Mouse (Mus musculus) spleen, adult 18-20 months (tissue): Measurements from ENCODE around the gene Abi3bp.

ENCODE experiments used
- DNase-seq, 2 experiments: peaks; one replicate each; pipeline ENCODE4 v3.0.0; 2022; ENCODE audit warnings: mixed read lengths in 2 of 2

Abi3bp gene

DNA sequence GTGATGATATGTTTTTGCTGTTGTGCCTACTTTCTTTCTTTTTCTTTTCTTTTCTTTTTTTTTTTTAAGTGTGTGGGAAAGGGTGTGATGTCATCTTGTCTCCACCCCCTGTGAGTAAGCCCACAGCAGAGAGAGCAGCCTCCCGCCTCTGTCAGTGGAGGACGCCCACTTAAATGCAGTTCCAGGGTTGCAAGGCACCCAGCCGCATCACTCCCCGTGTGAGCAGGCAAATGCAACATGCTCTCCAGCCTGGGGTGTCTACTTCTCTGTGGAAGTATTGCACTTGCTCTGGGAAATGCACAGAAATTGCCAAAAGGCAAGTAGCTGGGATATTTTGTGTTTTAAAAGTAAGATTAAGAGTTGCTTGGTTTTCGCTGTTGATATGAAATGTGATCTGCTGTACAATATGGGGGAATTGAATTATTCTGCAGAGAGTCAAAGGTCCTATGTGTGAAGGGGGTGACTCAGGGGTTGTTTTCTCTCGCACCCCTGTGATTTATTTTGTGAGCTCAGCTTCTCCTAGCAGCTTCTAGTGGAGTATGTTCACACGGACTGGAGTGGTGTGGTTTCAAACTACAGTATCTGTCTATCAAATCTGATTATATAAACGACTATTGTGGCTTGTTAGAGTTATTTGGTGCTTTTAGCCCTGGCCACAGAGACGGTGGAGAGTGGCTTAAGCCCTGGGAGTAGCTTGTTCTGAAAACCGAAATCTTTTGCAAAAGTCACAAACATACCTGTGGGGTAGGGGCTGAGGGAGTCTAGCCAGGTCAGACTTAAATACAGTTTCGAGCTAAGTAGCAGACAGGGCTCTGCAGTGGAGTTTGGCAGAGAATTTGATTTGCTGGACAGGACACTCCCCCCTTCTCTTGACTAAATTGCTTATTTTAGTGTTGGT lies at the start of gene Abi3bp:
Gene Abi3bp, plus strand, starts transcription at position 202 of the 898 bp plus-strand sequence.
- no peak for DNase-seq

DNA sequence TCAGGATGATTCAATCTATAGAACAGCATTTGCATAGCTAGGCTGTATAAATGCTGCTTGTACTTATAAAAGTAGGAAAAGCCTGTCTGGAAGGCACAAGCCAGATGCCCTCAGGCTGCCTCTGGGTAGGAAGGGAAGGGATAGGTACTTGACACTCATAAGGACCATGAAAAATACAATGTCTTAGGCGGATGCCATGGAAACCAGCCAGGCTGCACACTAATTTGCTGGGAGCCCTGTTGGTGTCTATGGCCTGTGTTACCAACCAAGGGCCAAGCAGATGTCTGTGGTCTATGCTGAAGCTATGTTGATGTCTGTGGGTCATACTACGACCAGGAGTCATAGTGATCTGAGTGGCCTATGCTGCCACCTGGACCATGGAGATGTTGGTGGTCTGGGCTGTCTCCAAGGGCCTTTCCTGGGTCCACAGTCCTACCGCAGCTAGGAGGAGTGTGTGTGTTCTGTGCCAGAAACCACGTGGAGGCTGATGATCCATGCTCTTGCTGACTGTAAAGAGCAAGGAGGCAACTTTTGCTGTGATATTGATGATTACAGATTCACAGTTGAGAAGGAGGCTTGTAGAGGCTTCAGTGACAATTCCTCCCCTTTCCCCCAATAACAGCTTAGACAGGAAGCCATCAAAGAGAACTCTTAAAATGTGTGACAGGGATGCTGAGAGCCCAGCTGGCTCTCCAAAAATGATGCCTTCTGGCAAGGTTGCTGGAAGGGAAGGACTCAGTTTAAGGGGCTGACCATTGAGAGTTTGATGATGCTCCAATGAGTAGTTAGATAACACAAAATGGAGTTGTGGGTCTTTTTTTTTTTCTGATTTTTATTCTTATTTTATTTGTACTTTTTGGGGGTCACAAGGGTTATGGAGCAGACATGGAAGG lies 42.1 kb upstream of the Abi3bp start:
- no peak for DNase-seq

DNA sequence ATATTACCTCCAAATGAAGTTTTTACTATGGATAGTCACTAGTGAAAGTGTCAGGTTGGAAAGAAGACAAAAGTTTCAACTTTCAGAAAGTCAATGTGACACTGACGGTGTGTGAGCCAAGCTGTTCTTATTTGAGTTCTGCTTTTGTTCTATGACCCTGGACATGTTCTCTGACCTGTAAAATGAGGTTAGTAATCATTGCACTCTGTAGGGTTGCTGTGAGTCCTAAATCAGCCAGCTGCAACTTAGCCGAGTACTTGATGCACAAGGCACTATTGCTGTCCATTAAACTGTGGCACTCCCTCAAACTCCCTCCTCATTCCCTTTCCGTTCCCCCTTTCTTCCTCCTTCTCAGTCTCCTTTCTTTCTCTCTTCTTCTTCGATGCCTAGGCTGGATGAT lies 37.4 kb upstream of the Abi3bp start:
- DNase-seq, result no peak

DNA sequence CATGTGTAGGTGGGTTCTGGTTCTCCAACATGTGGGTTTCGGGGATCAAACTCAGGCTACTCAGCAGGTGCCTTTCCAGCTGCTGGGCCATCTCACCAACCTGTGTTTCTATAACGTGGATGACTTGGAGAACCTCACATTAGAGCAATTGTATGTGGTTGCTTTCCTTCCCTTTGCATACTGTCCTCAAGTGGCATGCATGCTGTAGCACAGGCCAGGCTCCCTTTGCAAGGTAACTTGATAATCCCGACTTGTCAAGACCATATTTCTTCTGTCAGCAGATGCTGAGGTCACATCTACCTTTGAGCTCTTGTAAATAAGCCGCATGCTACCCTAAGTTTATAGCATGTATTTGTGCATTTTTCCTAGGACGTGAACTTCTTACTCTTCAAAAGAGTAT lies 36.6 kb upstream of the Abi3bp start:
- DNase-seq, result no peak

DNA sequence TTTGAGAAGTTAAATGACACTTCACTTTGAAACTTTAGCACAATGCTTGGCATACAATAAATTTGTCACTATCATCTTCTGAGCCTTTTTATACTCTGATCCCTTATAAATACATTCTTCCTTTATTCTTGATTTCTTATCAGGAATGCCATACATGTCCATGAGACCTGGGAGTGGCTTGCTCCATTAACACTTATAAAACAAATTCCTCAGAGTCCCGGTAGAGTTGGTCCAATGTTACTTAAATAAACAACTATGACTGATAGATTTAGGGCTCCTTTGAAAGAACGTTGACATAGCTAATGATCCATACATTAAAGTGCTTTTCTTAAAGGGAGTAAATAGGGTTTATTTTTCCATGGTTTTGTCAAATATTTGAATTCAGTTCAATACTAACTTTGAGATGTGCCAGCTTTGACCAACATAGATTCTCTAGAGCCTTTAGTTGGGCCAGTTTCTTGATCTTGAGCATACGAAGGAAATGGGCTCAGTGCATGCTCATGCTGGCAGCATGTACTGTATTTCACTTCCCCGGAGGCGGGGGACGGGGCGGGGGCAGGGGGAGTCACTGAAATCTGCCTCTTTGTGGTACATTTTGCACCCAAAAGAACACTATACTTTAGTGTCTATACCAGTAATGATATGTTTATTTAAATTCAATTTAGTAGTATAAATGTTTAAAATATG lies 35.9 kb upstream of the Abi3bp start:
- DNase-seq, result no peak

DNA sequence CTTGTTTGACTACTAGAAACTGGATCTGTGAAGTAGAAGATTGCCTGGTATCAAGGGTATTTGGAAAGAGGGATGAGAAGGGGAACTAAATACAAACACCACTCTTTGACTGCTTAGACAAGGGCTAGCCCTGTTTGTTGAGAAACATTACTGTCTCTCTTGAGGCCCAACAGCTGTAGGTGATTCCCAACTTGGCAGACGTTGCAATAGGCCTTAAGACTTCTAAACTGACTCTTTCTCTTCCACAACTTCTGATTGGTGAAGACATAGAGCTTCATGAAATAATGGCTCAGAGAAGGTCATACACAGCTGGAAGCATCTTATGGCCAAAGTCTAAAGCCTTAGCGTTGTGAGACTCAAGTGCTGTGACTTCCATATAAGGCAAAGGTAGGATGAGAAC lies 26.2 kb upstream of the Abi3bp start:
- no peak for DNase-seq

DNA sequence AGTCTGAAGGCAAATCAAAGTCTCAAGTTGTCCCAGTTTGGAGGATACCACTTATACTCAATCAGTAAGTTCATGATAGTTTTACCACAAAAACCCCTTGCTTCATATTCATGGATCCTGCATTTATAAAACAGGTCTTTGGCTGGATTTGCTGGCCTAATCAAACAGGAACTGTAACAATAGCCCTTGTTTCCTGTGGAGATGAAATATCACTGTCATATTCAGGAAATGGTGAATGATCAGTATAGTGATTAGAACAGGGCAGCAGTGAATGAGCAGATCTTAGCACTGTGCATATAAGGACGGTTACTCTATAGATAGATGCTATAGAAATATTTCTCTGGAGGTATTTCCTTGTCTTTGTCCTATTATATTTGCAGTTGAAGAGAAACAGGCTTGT lies 25.8 kb upstream of the Abi3bp start:
- DNase-seq, result no peak

DNA sequence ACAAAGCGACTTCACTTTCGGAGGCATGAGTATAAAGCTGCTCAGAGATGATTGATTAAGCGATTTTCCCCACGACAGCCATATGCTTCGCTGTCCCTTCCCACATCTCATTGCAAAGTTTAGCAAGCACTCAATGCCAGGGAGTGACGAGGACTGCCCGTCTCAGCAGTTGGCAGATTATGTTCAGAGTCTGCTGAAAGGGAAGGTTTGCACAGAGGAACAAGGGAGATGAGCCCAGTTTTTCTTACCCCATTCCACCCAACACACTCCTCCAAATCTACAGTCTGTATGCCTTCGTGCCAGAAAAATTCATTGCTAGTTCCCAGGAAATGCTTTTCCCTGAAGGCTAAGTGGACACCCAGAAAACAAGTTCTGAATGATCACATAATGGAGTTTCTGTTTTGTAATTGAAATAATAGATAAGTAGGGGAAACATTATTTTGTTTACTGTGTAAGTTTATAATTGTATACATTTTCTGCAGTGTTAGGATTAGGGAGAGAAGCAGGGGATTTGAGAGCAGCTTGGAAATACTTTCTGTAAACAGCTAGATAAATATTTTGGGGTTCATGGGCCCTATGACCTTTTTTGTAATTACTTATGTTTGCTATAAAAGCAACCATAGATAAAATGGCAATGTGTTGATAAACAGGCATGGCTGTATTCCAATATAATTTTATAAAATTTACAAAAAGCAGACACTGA lies 19.5 kb upstream of the Abi3bp start:
- no peak for DNase-seq

DNA sequence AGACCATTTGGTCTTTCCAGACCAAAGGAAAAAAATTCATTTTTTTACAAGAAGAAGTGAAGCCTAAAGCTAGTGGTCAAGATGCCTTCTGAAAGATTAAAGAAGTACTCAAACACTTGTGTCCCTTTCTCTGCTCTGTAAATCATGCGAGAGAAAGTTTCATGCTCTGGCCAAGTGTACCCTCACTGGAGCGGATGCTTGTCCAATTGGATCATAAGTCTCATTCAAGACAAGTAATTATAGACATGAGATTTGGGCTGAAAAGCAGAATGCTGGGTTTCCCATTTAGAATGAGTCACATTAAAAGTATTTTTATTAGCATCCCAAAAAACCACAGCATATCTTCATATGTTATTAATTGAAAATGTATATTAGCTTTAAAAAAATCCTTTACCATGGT lies 4.5 kb upstream of the Abi3bp start:
- no peak for DNase-seq

DNA sequence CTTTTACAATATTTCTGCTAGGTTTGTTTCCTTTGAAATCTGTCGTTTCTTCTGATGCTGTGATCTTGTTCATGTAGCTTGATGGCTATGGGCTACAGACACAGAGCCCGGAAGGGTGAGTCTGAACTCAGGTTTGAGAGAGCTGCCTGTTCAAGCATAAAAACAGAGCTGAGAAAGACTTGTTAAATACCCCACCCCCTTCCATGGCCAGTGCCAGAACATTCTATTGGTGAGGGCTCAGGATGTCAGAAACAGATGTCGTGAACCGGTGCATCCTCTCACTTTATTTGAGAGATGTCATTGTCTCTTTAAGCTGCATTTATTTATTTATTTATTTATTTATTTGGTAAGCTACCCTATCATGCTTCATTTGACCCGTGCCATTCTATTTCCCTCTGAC lies 2.0 kb upstream of the Abi3bp start:
- DNase-seq, result no peak

DNA sequence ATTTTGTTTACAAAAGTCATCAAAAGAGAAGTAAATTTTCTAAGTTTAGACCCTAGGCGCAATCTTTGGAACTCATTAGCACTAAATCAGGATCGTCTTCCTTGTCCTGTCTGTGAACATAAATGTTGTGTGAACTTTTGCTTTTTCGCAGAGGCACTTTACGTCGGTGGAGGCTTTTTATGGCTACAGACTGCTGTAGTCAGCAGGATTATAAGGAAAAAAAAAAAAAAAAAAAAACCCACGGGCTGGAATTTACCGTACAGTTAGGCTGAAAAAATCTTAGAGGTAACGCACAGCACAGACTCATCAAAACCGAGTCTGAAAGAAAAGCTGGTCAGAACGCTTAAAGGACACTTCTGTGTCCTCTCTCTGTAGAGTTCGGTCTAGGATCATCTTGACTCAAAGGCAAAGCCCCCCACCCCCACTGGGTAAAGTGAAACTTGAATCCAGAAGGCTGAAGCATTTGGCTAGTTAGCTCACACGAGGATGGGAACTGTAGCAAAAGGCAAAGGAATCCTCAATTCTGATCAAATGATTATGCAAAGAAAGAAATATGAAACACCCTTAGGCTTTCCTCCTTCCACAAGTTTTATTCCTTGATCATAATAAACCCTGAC lies 1.0 kb downstream of the Abi3bp start:
- no peak for DNase-seq

DNA sequence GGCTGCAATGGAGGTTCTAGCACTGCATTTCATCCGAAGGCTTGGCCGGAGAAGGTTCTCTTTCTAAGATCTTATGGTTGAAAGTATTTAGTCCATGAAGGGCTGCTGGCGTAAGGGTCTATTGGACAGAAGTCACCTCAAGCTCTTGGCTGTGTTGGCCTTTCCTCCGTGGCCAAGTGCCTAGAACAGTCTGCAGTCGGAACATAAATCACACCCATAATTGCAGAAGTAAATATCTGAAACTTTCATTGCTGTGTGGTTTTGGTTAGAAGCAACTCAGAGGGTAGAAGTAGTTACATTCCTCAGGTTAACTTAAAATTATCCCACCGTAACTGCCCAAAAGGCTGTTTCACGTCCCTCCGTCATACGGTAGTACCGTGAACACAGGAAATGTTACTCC lies 5.8 kb downstream of the Abi3bp start:
- DNase-seq, result no peak

DNA sequence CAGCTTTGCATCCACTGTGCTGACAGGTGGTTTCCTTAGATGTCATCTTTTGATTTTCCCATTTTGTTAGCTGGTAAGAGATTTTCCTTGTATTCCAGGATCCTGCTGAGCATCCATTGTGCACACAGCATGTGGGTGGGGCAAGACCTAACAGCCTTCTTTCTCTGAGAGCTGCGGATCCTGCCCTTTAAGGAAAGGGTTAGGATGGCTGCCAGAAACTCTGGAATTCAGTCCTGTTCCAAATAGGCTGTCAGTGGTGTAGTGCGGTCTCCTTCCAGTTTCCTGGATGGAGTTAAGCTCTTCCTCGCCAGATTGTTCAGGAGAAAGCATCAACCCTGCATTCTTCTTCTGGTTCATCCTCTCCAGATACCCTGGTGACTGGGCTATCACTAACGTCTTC lies 8.8 kb downstream of the Abi3bp start:
- DNase-seq, result no peak

DNA sequence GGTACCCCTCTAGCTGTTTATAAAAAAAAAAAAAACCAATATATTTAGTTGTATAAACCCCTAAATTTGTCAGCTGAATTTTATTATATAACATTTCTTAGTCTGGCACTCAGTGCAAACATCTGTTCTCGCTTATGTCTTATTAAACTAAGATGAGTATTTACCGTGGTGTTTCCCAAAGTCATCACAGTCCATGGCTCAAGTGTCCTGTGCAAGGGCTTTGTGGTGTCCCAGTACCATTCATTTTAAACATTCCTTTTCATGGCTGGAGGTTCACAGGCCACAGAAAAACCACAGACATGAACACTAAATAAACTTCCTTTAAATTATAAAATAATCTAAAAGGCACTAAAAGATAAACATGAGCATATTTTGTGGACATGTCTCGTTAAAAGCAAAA lies 13.2 kb downstream of the Abi3bp start:
- no peak for DNase-seq

DNA sequence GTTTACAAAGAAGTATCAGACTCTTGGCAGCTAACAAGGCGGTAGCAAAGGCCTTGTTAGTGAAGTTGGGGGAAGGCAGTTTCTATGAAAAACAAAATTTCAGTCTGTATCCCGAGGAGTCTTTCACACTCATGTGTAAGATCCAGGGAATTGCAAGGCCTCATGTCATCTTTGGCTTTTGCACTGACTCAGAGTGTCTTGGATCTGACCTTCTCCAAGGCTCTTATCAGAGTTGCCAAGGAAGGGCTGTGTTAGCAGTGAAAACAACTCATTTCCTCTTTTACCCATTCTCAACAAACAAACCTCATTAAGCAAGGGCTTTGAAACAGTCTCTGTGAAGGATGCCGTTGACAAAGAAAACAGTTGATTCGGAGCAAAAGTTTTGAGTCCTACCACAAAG lies 17.6 kb downstream of the Abi3bp start:
- no peak for DNase-seq

DNA sequence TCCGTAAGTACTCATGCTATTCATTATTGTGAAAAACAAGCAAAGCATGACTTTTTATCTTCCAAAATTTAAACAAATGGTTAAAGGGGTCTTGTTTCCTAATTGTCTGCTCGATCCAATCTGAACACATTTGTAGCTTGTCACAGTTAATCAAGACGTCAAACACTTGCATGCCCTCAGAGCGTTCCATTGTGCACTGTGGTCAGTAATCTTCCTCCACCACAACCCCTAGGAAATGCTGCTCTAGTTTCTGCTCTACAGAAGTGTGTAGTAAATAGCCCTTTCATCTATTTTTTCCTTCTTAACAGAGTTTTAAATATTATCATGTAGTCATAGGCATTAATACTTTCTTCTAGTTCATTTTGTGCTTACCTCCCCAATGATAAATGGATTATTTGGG lies 19.1 kb downstream of the Abi3bp start:
- DNase-seq, result no peak

DNA sequence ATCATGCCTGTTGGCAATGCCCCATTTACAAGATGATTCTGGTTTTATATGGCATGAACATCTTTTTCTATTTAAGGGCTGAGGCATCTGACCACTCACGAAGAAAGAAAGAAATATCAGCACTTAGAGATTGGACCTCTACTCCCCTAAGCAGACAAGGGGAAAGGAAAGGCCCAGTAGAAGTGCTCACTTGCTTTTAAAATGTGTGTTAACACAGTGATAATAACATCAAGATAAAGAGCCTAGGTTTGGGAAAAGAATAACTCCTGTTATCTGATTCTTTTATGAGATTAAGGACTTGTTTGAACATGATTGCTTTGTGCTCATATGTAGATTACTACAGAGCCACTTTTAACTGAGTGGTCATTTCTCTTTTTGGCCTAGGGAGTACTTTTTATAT lies 21.0 kb downstream of the Abi3bp start:
- no peak for DNase-seq

DNA sequence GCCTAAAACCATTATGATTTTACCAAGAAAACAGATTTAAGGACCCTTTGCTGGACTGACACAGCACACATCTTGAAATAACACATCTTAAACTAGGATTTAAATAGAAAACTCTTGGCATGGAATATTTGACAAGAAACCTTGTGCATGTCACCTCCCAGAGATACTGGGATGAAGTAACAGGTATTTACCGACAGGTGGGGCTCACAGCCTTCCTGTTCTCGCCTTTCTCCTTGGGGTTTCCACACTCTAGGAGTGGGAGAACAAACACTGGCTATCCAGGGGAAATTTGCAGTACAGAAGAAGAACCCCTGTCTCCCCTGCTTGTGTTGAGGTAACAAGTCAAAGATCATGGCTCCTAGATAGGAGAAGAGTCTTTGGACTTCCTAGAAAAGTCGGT lies 22.8 kb downstream of the Abi3bp start:
- DNase-seq, result no peak

DNA sequence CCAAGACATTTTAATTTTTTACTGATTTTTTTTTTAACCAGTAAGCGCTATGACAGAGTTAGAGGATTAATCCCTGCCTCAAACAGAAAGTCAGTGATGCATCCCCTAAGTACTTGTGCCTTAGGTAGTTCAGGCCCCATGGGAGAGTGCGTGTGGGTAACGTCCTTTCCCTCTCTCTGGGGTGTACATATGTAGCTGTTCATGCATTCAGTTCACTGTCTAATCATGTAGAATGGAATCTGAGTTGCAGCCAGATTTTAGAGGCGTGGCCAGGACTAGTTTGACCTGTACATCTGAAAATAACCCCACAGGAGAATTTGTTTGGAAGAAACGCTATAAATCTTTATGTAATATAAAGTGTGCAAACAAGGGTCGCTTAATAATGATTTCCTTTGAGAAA lies 23.4 kb downstream of the Abi3bp start:
- DNase-seq, result no peak

DNA sequence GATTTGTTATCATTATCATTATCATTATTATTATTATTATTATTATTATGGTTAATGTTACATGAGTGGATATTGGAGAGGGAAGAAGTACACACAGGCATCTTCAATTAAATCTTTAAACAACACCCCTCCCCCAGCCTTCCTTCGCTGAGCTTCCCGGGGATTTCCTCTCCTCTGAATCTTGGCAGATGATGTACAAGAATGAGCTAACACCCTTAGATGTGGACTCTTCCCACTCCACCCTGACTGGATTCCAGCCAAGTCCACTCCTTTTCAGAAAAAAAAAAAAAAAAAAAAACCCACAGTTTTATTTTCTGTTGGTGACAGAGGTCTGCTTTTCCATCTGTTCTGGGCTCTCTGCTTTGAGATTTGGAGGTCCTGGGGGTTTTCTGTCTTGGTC lies 23.8 kb downstream of the Abi3bp start:
- no peak for DNase-seq

DNA sequence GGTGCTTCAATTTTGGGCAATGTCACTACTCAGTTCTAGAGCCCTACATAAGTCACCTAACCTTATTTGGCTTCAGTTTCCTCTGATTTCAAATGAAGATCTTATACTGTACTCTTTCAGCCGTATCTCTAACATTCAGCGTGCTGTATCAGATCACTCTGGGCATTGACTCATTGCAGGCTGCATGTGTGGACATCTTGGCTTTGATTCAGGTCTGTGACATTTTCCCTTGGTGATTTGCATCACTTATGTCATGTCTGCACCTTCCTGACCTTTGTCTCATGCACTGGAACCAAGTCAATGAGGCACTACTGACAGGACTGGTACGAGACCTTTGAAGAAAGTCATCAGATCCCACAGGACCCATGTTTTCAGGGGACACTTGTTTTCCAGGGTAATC lies 24.5 kb downstream of the Abi3bp start:
- DNase-seq, result no peak

DNA sequence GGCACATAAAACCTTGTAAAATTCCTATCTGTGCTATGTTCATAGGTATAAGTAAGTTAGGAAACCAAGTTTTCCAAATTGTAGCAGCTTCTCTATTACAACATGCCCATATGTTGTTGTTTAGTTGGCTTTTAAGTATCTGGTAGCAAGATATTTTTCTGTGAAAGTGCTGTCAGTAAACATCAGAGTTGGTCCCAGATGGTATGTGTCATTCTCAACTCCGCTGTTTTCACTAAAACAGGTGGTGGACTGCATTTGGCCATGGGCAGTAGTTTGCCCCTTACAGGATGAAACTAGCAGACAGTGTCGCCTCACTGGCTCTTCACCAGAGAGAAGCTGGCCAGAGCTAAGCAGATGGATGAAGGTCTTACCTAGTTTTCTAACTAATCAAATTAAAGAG lies 26.3 kb downstream of the Abi3bp start:
- no peak for DNase-seq
